Mouse (Mus musculus) embryonic facial prominence, embryonic 14.5 days (tissue): Measurements from ENCODE around the gene Phc1. TPM values are rescaled to one million over a fixed set of nuclear protein-coding genes. Genes with fewer than 3 reads are reported as not detected.

Source experiments
- ATAC-seq: fragments of 200-750 bp; cut with Nextera tagmentation; 2 replicates; pipeline ENCODE4 v1.8.0; 2017; ENCODE audit warnings: low read depth, moderate number of reproducible peaks, moderate TSS enrichment
- DNase-seq: peaks from one replicate; pipeline ENCODE4 v3.0.0-alpha.2; 2015; ENCODE audit warnings: low spot score
- H3K27ac ChIP-seq: fragments of 300-500 bp; sonication (generic); replicated peaks from 2 replicates; pipeline ENCODE4 v1.5.1; 2014; ENCODE audit warnings: low read depth, mild to moderate bottlenecking, low read length, moderate library complexity
- H3K27me3 ChIP-seq: fragments of 300-500 bp; sonication (generic); replicated peaks from 2 replicates; pipeline ENCODE4 v1.6.1; 2014; ENCODE audit warnings: low read length; ENCODE audit not compliant: control insufficient read depth, insufficient read depth
- H3K36me3 ChIP-seq: fragments of 300-500 bp; sonication (generic); 2 replicates; pipeline ENCODE4 v1.6.1; 2014; ENCODE audit warnings: low read length, mixed read lengths; ENCODE audit not compliant: control insufficient read depth, insufficient read depth
- H3K4me1 ChIP-seq: fragments of 300-500 bp; sonication (generic); 2 replicates; pipeline ENCODE4 v1.6.1; 2014; ENCODE audit warnings: antibody characterized with exemption, low read length; ENCODE audit not compliant: control insufficient read depth, insufficient read depth
- H3K4me2 ChIP-seq: fragments of 300-500 bp; sonication (generic); 2 replicates; pipeline ENCODE4 v1.6.1; 2014; ENCODE audit warnings: low read depth, mild to moderate bottlenecking, low read length, moderate library complexity, mixed read lengths
- H3K4me3 ChIP-seq: fragments of 300-500 bp; sonication (generic); 2 replicates; pipeline ENCODE4 v1.5.1; 2014; ENCODE audit warnings: low read depth, mild to moderate bottlenecking, low read length
- H3K9ac ChIP-seq: fragments of 300-500 bp; sonication (generic); 2 replicates; pipeline ENCODE4 v1.6.1; 2014; ENCODE audit warnings: low read depth, mild to moderate bottlenecking, low read length, moderate library complexity, mixed read lengths
- H3K9me3 ChIP-seq: fragments of 300-500 bp; sonication (generic); 2 replicates; pipeline ENCODE4 v1.6.1; 2016; ENCODE audit warnings: low read length; ENCODE audit not compliant: control insufficient read depth
- WGBS: fragments of 180-500 bp; shearing (Covaris S2); extraction: QIAGEN DNeasy Blood & Tissue Kit; methylation state at CpG from one replicate; pipeline ENCODE4 v1.1.7; 2014; 5-methylcytosine and 5-hydroxymethylcytosine counted together
- polyA plus RNA-seq: library from polyadenylated mRNA; unstranded; fragments of >200 nt; fragmentation: Nextera tagmentation; extraction: Ambion mirVana; gene quantifications from 2 replicates; pipeline ENCODE4 v1.2.1, GENCODE M21; 2014

Phc1 gene
- polyA plus RNA-seq, 1 experiment from 2014 or later, result 20.8 TPM

DNA sequence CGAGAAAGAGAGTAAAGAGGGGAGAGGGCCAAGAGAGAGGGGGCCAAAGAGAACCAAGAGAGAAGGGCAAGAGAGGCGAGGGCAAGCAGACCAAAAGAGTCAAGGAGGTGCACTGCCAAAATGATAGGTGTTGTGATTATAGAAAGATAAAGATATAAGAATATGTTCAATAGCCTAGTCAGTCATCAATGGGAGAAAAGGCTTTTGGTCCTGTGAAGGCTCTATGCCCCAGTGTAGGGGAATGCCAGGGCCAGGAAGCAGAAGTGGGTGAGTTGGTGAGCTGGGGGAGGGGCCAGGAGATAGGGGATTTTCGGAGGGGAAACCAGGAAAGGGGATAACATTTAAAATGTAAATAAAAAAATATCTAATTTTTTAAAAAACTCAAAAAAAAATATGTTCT, 46.1 kb downstream of the Phc1 start:
- no peaks in the 10 kb centered on the region for H3K9me3 ChIP-seq
- WGBS, result 74% methylated on average over 3 of the region's 3 CpGs
- no peak overlapping the region for H3K4me2 ChIP-seq
- H3K9ac ChIP-seq, result no peak overlapping the region
- H3K36me3 ChIP-seq, result no peaks in the 10 kb centered on the region
- no peaks in the 10 kb centered on the region for H3K27me3 ChIP-seq
- H3K4me1 ChIP-seq, result no peaks in the 10 kb centered on the region
- ATAC-seq (no peak), DNase-seq (no peak)
- H3K27ac ChIP-seq, result no peak overlapping the region
- H3K4me3 ChIP-seq, result no peak overlapping the region

GRCm38 (mm10) chr6:122293796-122294195, 46.6 kb downstream of the Phc1 start:
- Histone ChIP-seq H3K4me3 (no peak overlapping the region), H3K36me3 (no peaks in the 10 kb centered on the region), H3K9ac (no peak overlapping the region), H3K4me2 (no peak overlapping the region), H3K27me3 (no peaks in the 10 kb centered on the region), H3K9me3 (no peaks in the 10 kb centered on the region), H3K4me1 (no peaks in the 10 kb centered on the region), H3K27ac (no peak overlapping the region)
- 87% methylated on average over 9 of the region's 9 CpGs for WGBS
- ATAC-seq (no peak), DNase-seq (no peak)

GRCm38 (mm10) chr6:122293121-122293520, 47.2 kb downstream of the Phc1 start:
- Histone ChIP-seq H3K4me1 (no peaks in the 10 kb centered on the region), H3K36me3 (no peaks in the 10 kb centered on the region), H3K9ac (no peak overlapping the region), H3K4me2 (no peak overlapping the region), H3K27ac (no peak overlapping the region), H3K27me3 (no peaks in the 10 kb centered on the region), H3K9me3 (no peaks in the 10 kb centered on the region), H3K4me3 (no peak overlapping the region)
- ATAC-seq (no peak), DNase-seq (no peak)
- 88% methylated on average over 8 of the region's 8 CpGs for WGBS

DNA sequence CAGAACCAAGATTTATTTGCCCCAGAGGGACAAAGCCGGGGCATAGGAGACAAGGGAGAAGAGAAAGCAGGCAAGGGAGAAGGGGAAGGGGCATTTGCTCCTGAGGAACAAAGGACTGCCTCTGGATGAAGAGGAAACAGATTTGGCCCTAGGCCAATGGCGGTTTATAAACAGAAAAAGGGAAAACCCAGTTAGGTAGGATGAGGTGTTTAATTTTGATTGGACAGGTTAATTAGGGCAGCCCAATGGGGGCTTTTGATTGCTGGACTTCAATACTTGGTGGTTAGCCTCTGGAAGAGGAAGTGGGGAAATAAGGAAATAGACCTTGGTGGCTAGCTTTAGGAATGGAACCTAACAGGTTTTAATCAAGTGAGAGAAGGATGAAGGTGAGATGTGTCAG, 48.2 kb downstream of the Phc1 start:
- Histone ChIP-seq H3K4me3 (no peak overlapping the region), H3K27me3 (no peaks in the 10 kb centered on the region), H3K9me3 (no peaks in the 10 kb centered on the region), H3K4me2 (no peak overlapping the region), H3K9ac (no peak overlapping the region), H3K36me3 (no peaks in the 10 kb centered on the region), H3K27ac (no peak overlapping the region), H3K4me1 (no peaks in the 10 kb centered on the region)
- 41% methylated on average over 2 of the region's 2 CpGs for WGBS
- ATAC-seq, result no peak
- peak; percentile 41 for DNase-seq

DNA sequence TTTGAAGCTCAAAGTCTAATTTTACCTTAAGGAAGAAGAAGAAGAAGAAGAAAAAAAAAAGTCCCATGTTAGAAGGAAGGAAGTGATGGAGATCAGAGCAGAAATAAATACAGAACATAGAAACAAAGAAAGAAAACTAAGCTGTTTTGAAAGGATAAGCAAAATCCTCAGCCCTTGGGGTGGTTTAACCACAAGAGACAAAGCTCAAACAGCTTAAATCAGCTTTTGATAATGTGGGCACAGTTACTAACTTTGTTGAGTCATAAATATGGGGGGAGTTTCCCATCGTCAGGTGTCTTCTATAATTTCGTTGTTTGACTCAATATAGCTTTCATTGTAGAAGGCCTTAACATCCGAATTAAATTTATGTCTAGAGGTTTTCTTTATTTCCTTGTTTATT, 48.6 kb downstream of the Phc1 start:
- Histone ChIP-seq H3K27ac (no peak overlapping the region), H3K9me3 (no peaks in the 10 kb centered on the region), H3K4me1 (no peaks in the 10 kb centered on the region), H3K27me3 (no peaks in the 10 kb centered on the region), H3K4me2 (no peak overlapping the region), H3K4me3 (no peak overlapping the region), H3K9ac (no peak overlapping the region), H3K36me3 (no peaks in the 10 kb centered on the region)
- ATAC-seq (no peak), DNase-seq (peak; percentile 14)
- 66% methylated on average over 3 of the region's 3 CpGs for WGBS

DNA sequence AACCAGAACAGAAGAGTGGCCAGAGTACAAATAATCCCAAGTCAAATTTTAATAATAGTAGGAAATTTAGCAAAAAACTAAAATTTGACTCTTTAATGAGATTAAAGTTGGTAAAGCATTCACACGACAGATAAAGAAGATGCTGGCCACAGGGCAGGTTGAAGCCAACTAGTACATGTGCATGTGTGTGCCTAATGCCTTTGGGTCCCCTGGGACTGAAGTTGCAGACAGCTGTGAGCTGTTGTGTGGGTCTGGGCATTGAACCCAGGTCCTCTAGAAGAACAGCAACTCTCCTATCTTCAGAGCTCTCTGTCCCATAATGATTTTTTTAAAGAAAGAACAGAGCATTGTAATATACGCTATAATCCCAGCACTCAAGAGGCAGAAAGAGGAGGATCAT, 49.1 kb downstream of the Phc1 start:
- Histone ChIP-seq H3K4me1 (no peaks in the 10 kb centered on the region), H3K9me3 (no peaks in the 10 kb centered on the region), H3K4me2 (no peak overlapping the region), H3K27ac (no peak overlapping the region), H3K4me3 (no peak overlapping the region), H3K9ac (no peak overlapping the region), H3K36me3 (no peaks in the 10 kb centered on the region), H3K27me3 (no peaks in the 10 kb centered on the region)
- ATAC-seq (no peak), DNase-seq (no peak)
- WGBS, result 69% methylated on average over 2 of the region's 2 CpGs

- Histone ChIP-seq H3K36me3 (no peaks in the 10 kb centered on the region), H3K27me3 (no peaks in the 10 kb centered on the region), H3K4me3 (no peak overlapping the region), H3K9ac (no peak overlapping the region), H3K4me2 (no peak overlapping the region), H3K4me1 (no peaks in the 10 kb centered on the region), H3K27ac (no peak overlapping the region), H3K9me3 (no peaks in the 10 kb centered on the region)
- DNase-seq (no peak), ATAC-seq (no peak)
- 29% methylated on average over 3 of the region's 3 CpGs for WGBS
Observed at GRCm38 (mm10) chr6:122290253-122290652, 50.1 kb downstream of the Phc1 start.

- DNase-seq (no peak), ATAC-seq (no peak)
- Histone ChIP-seq H3K27ac (no peak overlapping the region), H3K9ac (no peak overlapping the region), H3K4me3 (no peak overlapping the region), H3K36me3 (no peaks in the 10 kb centered on the region), H3K4me1 (no peaks in the 10 kb centered on the region), H3K4me2 (no peak overlapping the region), H3K9me3 (no peaks in the 10 kb centered on the region), H3K27me3 (no peaks in the 10 kb centered on the region)
- 59% methylated on average over 1 of the region's 1 CpGs for WGBS
Observed at GRCm38 (mm10) chr6:122289313-122289712, 51.0 kb downstream of the Phc1 start.

DNA sequence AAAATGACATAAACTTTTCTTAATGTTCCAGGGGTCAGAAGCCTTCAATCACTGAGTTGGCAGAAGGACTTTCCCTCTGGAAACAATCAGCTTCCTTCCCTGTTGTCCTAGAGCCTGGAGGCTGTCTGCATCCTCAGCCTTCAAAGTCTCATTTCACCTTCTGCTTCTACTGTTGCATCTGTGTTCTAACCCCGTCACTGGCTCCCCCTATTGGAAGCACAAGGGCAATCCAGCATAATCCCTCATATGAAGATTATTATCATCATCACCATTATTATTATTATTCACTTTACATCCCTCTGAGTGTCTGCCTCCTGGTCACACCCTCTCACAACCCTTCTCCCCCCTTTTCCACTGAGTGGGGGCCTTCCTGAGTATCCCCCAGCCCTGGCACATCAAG, 52.1 kb downstream of the Phc1 start:
- Histone ChIP-seq H3K36me3 (no peaks in the 10 kb centered on the region), H3K27ac (no peak overlapping the region), H3K4me2 (no peak overlapping the region), H3K4me1 (no peaks in the 10 kb centered on the region), H3K27me3 (no peaks in the 10 kb centered on the region), H3K9me3 (no peaks in the 10 kb centered on the region), H3K4me3 (no peak overlapping the region), H3K9ac (no peak overlapping the region)
- DNase-seq (no peak), ATAC-seq (no peak)
- WGBS, result 27% methylated on average over 1 of the region's 1 CpGs
